Mouse (Mus musculus) macrophage (primary cell): ENCODE measurements around the gene Rab44. TPM values are rescaled to one million over a fixed set of nuclear protein-coding genes. Genes with fewer than 3 reads are reported as not detected.
A peak's percentile ranks its signal among the peaks of the same experiment; 100 is the strongest.
"Not testable (repeated sequence)": the region's sequence is repeated elsewhere in the genome, so short reads cannot be mapped to it uniquely, and the experiment has no call there.

Experiments used
- H3K27ac ChIP-seq: fragments of 350-480 bp; formaldehyde crosslinking; 2 replicates; pipeline ENCODE4 v1.9.0; 2021
- H3K36me3 ChIP-seq: fragments of 350-480 bp; formaldehyde crosslinking; 2 replicates; pipeline ENCODE4 v1.9.0; 2021; ENCODE audit errors: inconsistent target
- H3K4me3 ChIP-seq: fragments of 350-480 bp; formaldehyde crosslinking; 2 replicates; pipeline ENCODE4 v1.9.0; 2021; ENCODE audit errors: inconsistent target
- H3K79me2 ChIP-seq: fragments of 350-480 bp; formaldehyde crosslinking; 2 replicates; pipeline ENCODE4 v1.9.0; 2021; ENCODE audit errors: inconsistent target
- WGBS: methylation state at CpG from one replicate; pipeline ENCODE4 v1.1.7; 2026; ENCODE audit warnings: inconsistent platforms; ENCODE audit not compliant: missing documents; 5-methylcytosine and 5-hydroxymethylcytosine counted together
- polyA plus RNA-seq: library from polyadenylated mRNA; stranded (reverse); fragments of 250-400 nt; gene quantifications from 3 replicates; pipeline ENCODE4 v1.2.4, GENCODE M21; 2018; ENCODE audit warnings: inconsistent platforms
- total RNA-seq, 78 experiments: library from RNA; depleted of rRNA; stranded (reverse); fragments of 250-400 nt; gene quantifications; 1 replicate in 9 of 78; 2 replicates in 24 of 78; 3 replicates in 43 of 78; 4 replicates in 2 of 78; pipeline ENCODE4 v1.2.4; 2018; ENCODE audit warnings: inconsistent platforms in 56 of 78

Gene Rab44
- 10 to 100 TPM in 12 of 26 experiments, 1 to 10 TPM in 7, under 1 TPM in 4, not detected in 3; 0.19 to 39.9 (median 15.8) TPM for total RNA-seq (2018; cell fraction: chromatin; rRNA removed)
- total RNA-seq (2018; cell fraction: cytosol; rRNA removed): 1 to 10 TPM in 8 of 26 experiments, under 1 TPM in 17, not detected in 1; 0.04 to 2.6 (median 0.66) TPM
- 10 to 100 TPM in 13 of 26 experiments, 1 to 10 TPM in 10, under 1 TPM in 3; 0.36 to 44.9 (median 9.5) TPM for total RNA-seq (2018; cell fraction: nucleus; rRNA removed)
- polyA plus RNA-seq: 0.33 to 1.5 TPM (median 0.94 TPM) in 3 replicates

DNA sequence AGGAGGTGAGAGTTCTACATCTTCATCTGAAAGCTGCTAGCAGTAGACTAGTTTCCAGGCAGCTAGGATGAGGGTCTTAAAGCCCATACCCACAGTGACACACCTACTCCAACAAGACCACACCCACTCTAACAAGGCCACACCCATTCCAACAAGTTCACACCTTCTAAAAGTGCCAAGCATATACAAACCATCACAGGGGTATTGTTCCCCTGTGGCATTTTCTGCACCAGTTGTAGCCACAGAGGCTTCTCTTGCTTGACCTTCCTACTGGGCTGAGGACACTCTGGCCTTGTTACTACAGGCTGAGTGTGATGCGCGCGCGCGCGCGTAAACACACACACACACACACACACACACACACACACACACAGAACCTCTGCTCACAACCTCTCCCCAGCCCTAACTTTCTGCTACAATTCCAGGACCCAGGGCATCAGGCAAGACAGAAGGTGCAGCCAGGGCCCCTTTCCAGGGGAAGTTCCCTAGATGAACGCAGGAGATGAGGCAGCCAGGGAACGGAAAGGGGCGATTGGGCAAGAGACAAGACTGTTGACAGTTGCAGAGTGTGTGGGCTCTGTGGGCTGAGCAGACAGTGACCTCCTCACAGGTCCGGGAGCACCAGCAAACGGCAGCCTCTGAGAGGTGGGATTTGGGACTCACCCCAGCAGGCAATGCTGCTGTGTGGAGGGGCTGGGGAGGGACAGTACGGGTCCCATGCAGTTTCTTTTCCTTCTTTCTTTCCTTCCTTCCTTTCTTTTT is at the start of gene Rab44:
Gene Rab44, plus strand, starts transcription at position 555 of the 762 bp plus-strand sequence.
- Histone ChIP-seq H3K4me3 (no peak within 1 kb of the TSS), H3K27ac (no peak within 1 kb of the TSS), H3K79me2 (no peaks in the 10 kb centered on the region), H3K36me3 (no peaks in the 10 kb centered on the region)
- 14% methylated on average over 13 of the region's 13 CpGs for WGBS

DNA sequence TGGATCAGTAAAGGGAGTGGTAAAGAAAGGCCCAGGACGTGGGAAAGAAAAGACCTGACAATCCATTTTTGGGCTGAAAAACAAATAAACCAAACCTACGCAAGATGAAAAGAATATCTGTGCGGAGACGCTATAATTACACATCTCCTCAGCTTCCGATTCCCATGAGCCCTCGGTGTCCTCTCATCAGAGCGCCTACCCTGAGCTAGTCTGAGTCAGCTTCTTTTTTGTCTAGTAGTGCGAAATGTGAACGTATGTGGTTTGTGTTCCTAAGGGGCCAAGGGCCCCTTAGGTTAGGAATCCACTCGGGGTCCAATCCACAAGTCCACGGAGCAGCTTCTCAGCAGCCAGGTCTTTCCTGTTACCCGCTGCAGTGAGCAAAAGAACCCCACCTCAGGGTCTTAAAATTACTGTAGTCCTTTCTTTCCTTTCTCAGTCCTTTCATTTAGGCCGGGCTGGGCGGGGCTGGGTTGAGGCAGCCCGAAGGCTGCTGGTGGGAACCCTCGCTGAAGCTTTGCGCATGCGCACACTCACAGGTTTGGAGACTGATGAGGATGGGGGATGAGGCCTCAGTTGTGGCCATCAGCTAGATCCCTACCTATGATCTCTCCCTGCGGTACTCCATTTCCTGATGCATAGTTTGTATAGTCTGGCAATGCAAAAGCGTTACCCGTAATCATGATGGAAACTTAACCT is 48.6 kb upstream of the Rab44 start:
- 97% methylated on average over 20 of the region's 21 CpGs for WGBS

DNA sequence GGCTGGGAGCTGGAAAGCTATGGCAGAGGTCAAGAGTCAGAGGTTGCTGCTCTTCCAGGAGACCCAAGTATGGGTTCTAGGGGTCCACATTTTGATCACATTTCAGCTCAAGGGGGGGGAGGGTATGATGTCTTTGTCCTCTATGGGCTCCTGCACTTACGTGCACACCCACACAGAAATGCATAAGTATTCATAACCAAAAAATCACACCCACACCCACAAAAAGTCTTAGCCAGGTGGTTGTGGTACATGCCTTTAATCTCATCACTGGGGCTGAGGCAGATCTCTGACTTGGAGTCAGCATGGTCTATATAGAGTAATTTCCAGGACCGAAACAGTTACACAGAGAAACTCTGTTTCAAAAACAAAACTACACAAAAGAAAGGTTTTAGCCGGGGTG is 48.0 kb upstream of the Rab44 start:
- Histone ChIP-seq H3K27ac (no peak overlapping the region), H3K36me3 (no peaks in the 10 kb centered on the region), H3K4me3 (no peak overlapping the region), H3K79me2 (no peaks in the 10 kb centered on the region)
- WGBS: 89% methylated on average over 1 of the region's 3 CpGs

More for the DNA sequence above, 48.6 kb upstream of the Rab44 start:
- no peak overlapping the region for H3K4me3 ChIP-seq
- no peak overlapping the region for H3K27ac ChIP-seq
- H3K79me2 ChIP-seq: no peaks in the 10 kb centered on the region
- no peaks in the 10 kb centered on the region for H3K36me3 ChIP-seq

DNA sequence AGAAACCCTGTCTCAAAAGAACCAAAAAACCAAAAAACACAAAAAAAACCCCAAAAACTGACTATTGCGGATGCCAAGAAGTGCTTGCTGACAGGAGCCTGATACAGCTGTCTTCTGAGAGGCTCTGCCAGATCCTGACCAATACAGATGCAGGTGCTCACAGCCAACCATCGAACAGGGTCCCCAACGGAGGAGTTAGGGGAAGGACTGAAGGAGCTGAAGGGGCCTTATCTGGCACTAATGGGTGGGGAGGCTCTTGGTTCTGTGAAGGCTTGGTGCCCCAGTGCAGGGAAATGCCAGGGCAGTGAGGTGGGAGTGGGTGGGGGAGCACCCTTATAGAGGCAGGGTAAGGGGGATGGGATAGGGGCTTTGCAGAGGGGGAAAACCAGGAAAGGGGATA is 46.5 kb upstream of the Rab44 start:
- not testable (repeated sequence) for H3K4me3 ChIP-seq, H3K27ac ChIP-seq, H3K36me3 ChIP-seq, H3K79me2 ChIP-seq
- 84% methylated on average over 3 of the region's 3 CpGs for WGBS

DNA sequence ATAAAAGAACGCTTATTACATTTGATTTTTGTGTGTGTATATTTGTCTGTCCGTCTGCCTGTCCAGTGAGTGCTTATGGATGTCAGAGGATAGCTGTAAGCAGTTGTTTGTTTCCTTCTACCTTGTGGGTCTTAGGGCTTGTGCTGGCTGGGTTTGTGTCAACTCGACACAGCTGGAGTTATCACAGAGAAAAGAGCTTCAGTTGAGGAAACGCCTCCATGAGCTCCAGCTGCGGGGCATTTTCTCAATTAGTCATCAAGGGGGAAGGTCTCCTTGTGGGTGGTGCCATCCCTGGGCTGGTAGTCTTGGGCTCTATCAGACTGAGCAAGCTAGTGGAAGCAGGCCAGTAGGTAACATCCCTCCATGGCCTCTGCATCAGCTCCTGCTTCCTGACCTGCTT is 46.1 kb upstream of the Rab44 start:
- Histone ChIP-seq H3K4me3 (no peak overlapping the region), H3K27ac (no peak overlapping the region), H3K79me2 (no peaks in the 10 kb centered on the region), H3K36me3 (no peaks in the 10 kb centered on the region)
- WGBS: 86% methylated on average over 4 of the region's 5 CpGs

DNA sequence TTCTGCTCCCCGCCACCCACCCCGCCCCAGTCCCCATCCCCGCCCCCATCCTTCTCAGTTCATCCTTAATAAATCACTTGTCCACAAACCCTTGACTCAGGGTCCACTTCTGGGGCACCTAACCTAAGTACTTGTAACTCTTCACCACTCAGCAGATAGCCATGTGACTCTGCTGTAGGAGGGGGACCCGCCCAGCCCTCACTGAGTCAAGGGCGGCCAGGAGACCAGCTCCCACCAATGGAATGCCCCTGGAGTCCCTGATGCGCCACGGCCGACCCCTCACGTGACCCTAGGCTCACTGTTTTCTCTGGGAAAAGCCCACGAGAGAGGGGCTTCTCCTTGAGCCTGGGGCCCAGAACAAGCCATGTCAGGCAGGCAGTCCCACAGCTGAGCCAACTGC is 44.9 kb upstream of the Rab44 start:
- Histone ChIP-seq H3K4me3 (no peak overlapping the region), H3K36me3 (no peaks in the 10 kb centered on the region), H3K27ac (no peak overlapping the region), H3K79me2 (no peaks in the 10 kb centered on the region)
- WGBS: 91% methylated on average over 10 of the region's 10 CpGs

DNA sequence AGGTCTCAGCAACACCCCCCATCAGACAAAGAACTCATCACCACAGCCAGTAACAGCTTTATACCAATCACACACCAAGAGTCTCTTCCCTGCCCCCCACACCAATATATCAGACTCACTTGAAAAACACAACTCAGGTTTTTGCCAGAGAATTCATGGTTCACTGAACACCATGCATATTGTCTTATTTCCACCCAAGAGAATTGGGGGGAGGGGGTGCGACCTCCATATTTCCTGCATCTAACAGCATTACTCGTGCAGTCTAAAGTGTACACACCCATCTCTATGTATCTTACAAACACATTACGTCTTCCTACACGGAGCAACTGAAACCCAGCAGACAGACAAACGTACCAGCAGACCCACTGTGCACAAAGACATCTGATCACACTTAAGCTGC is 42.1 kb upstream of the Rab44 start:
- WGBS: 86% methylated on average over 5 of the region's 5 CpGs
- no peak overlapping the region for H3K4me3 ChIP-seq
- H3K27ac ChIP-seq: no peak overlapping the region
- H3K79me2 ChIP-seq: no peaks in the 10 kb centered on the region
- H3K36me3 ChIP-seq: no peaks in the 10 kb centered on the region

DNA sequence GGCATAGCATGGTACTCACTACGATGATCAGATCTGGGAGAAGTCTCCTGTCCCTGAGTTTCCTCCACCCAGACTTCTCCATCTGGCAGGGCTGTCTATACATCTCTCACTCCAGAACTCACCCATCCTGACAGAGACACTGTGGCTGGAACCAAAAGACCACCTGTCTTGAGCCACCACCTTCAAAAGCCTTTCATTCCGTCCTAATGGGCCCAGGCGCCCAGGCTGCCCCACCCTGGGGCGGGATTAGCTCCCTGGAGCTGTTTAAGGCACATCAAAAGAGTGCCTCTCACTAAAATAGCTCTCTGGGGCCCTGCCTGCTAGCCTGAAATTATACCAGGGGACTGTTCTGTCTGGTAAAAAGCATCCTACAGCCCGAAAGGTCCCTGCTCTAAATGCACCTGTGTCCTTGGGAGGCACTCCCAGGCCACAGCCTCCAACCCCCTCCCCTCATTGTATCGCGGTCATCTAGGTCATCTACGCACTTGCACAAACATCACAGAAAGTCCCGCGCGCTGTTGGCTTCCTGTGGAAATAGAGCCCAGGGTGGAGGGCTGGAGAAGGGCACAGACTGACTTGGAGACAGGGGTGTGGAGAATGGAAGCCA is 41.1 kb upstream of the Rab44 start:
- Histone ChIP-seq H3K27ac (no peak overlapping the region), H3K4me3 (no peak overlapping the region), H3K36me3 (no peaks in the 10 kb centered on the region), H3K79me2 (no peaks in the 10 kb centered on the region)
- WGBS: 85% methylated on average over 11 of the region's 11 CpGs

DNA sequence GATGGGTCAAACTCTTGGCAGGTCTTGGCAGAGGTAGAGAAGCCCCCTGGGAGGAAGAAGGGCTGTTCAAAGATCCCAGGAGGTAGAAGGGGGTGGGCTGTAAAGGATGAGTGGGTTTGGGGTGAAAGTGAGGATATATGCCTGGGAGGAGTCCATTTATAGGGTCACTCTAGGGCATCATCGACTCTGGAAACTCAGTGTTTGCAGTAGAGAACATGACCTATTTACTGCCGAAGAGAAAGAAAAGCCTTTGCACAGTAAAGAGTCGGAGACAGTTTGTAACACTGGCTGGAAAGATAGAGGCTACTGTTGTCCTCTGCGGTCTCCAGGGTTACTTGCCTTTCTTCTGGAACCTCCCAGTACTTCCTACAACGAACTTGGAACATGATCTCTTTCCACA is 40.6 kb upstream of the Rab44 start:
- no peaks in the 10 kb centered on the region for H3K36me3 ChIP-seq
- H3K4me3 ChIP-seq: no peak overlapping the region
- WGBS: 70% methylated on average over 5 of the region's 5 CpGs
- H3K79me2 ChIP-seq: 0 out of 2 replicates have a peak, but pooled peaks cover 4% of the 10 kb centered on the region
- no peak overlapping the region for H3K27ac ChIP-seq

DNA sequence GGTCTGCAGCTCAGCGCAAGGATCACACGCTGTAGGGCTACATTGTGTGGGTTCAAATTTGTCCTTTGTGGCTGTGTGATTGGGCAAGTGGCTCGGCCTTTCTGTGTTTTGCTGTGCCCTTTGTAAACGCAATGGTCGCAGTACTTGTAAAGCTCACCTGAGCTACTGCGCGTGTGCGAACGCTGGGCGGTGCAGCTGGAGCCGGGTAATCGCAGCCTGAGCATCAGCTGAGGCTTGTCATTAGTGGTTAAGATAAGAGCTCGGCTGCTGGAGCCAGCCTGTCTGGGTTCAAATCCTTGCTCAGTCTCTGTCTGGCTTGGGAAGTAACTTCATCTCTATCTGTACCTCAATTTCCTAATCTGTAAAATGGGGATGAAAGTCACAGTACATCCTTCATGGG is 39.9 kb upstream of the Rab44 start:
- Histone ChIP-seq H3K79me2 (0 out of 2 replicates have a peak, but pooled peaks cover 4% of the 10 kb centered on the region), H3K36me3 (no peaks in the 10 kb centered on the region), H3K4me3 (no peak overlapping the region), H3K27ac (no peak overlapping the region)
- 93% methylated on average over 13 of the region's 13 CpGs for WGBS

DNA sequence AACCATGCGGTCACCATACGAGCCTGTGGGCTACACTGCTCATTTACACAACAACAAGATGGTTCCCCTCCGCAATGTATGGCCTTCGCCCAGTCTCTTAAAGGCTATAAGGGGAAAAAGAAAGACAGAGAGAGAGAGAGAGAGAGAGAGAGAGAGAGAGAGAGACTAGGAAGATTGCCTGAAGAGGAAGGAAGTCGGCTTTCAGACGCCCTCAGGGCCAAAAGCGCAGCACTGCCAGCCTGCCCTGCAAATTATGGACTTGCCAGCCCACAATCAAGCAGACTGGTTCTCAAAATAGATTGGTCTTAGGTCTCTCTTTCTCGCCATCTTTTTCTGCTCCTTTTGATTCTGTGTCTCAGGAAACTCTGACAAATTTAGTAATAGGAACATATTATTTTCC is 37.7 kb upstream of the Rab44 start:
- H3K4me3 ChIP-seq: no peak overlapping the region
- 20% methylated on average over 7 of the region's 8 CpGs for WGBS

DNA sequence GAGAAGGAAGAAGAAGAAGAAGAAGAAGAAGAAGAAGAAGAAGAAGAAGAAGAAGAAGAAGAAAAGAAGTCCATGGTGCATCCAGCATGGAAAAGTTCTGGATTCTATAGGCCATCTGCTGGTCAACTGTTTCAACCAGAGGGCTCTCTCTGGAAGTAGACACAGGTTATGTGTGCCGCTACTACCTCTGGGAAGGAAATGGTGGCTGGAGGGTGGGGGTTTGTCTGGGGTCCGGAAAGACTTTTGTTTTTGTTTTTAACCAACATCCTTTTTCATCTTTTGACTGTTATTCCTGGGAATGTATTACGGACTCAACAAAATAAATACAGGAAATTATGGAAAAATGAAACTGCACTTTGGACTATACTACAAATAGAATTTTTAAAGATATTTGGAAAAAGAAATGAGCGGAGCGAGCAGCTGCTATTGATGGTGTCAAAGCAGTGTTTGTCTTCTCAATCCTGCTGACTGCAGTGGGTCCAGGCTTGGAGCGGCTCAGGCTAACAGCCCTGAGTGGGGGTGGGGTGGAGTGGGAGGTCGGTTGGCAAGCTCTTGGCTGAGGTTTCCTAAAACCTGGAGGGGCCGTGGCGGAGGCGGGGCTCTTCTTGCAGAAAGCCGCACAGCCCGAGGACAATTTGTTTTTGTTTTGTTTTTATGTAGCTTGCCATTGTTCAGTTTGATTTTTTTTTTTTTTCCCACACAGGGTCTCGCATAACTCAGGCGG is 36.0 kb upstream of the Rab44 start:
- peak overlapping the region; percentile 73 for H3K4me3 ChIP-seq
- peak overlapping the region; percentile 97 for H3K27ac ChIP-seq
- WGBS: 6% methylated on average over 14 of the region's 14 CpGs

More for the DNA sequence above, 37.7 kb upstream of the Rab44 start:
- 0 out of 2 replicates have a peak, but pooled peaks cover 4% of the 10 kb centered on the region for H3K79me2 ChIP-seq
- H3K27ac ChIP-seq: peak overlapping the region; percentile 21; the same call in 1 of the 2 replicates
- no peaks in the 10 kb centered on the region for H3K36me3 ChIP-seq

DNA sequence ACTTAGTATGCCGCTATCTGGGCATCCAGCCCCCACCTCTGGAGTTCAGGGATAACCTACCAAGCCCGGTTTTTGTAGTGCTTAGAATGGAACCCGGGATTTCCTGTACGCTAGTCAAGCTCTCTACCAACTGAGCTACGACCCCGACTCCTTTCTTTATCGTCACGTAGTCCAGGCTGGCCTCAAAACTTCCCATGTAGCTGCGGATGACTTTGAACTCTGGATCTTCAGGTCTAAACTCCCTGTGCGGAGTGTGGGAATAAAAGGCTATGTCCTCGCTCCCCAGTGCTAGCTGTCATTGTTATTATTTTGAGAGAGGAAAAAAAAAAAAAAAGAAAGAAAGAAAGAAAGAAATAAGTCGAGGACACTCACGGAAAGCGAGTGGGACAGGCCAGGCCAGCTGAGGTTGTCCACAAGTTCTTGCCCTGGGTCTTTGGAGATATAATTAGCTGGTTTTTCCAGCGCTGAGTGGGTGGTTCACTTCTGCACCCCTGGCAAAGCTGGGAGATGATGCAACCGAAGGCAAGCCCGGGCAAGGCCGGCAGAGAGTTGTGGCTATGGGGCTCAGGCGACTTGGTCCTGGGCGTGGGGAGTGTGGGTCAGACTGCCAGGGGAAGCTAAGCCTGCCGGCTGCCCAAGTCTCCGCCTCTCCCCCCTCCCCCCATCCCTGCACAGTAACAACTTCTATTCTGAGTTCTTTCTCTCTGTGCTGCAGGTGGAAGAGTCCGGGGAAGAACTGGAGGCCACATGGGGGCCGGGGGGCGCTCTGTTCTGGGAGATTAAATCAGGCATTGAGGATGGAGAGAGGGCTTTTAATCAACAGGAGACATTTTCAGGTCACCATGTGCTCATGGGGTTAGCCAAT is 35.2 kb upstream of the Rab44 start:
- H3K4me3 ChIP-seq: peak overlapping the region; percentile 73
- no peaks in the 10 kb centered on the region for H3K36me3 ChIP-seq
- 3% methylated on average over 21 of the region's 25 CpGs for WGBS
- peak overlapping the region; percentile 97 for H3K27ac ChIP-seq
- 0 out of 2 replicates have a peak, but pooled peaks cover 4% of the 10 kb centered on the region for H3K79me2 ChIP-seq

More for the DNA sequence above, 36.0 kb upstream of the Rab44 start:
- Histone ChIP-seq H3K79me2 (0 out of 2 replicates have a peak, but pooled peaks cover 4% of the 10 kb centered on the region), H3K36me3 (no peaks in the 10 kb centered on the region)
